Mouse (Mus musculus): ENCODE measurements at regions not wholly inside any gene's neighbourhood (a gene's known extent, or its start where the extent isn't known, plus 50 kb on each side); places are given as distances from the start of the nearest gene placed in this dataset.

DNA sequence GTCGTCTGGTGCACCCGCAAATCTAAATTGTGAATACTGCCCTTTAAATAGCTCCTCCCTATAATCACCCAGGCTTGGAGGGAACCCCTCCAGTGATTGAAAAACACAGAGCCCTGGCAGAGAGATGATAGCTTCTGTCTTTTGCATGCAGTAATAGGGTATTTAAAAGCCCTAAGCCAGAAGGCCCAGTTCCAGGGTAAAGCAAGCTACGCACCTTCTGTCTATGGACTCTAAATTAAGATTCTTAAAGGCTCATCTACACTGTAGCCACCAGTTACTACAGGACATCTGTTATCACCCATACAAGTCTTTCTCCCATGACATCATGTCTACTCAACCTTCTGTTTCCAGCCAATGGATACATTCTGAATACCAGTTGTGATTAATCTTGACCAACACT, 167.8 kb downstream of the Gm11361 start:
- ATAC-seq (replicated peaks; ENCODE audit: low FRiP score, poor library complexity, severe bottlenecking) = no peak

- ATAC-seq (replicated peaks; ENCODE audit: low FRiP score, poor library complexity, severe bottlenecking) = no peak
These were observed 167.2 kb downstream of the Gm11361 start for GRCm38 (mm10) chr13:28424446-28425059.

DNA sequence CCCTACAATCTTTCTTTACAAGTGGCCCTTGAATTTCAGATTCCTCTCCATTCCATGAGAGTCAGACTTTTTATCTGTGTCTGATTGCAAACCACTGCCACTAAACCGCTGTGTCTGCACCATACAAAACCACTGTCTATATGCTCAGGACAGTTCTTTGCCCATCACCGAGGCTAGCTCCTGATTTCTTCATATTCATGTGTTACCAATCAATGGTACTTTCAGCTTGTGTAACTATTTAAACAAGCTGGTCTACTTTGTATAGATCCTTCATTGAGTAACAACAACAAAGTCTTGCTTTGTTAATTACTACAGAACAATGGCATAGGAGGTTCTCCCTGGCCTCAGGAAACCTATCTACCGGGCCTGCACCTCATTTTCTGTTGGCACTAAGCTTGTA, 164.0 kb downstream of the Gm11361 start:
- no peak for ATAC-seq (replicated peaks; ENCODE audit: low FRiP score, poor library complexity, severe bottlenecking)

DNA sequence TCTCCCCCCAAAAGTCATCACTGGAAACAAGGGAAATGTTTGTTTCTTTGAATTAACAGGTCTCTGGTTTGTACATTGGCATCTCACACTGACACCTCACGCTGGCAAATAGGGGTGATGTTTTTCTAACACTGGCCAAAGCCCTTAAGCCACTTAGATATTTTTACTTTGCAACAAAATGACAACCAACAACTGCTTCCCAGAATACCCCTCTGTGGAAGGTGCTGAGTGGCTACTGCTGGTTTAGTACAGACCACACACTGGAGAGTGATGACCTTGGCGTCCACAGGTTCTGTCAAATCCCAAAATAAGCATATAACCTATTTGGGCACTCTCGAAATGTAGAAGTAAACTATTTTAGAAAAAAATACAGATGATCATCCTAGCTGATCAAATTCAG, 163.3 kb downstream of the Gm11361 start:
- ATAC-seq (replicated peaks; ENCODE audit: low FRiP score, poor library complexity, severe bottlenecking) = no peak

DNA sequence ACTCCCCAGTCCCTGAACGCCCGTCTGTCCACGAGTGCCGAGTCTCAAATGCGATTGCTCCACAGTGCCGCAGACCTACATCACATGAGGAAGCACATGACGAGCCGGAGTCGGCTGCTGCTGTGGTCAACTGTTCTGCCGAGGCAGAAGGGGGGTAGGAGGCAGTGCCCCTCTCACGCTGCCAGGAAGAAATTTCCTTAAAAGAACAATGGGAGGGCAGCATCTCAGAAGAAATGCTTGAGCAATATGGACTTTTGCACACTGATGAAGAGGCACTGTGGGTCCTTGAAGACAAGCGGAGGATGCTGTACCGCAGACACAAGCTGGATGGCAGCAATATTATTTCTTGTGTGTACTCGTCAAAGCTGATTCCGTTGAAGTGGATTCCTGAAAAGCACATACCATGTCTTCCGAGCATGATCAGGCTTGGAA, 162.6 kb downstream of the Gm11361 start:
- no peak for ATAC-seq (replicated peaks; ENCODE audit: low FRiP score, poor library complexity, severe bottlenecking)

GRCm38 (mm10) chr13:28418936-28419681, 161.8 kb downstream of the Gm11361 start:
- no peak for ATAC-seq (replicated peaks; ENCODE audit: low FRiP score, poor library complexity, severe bottlenecking)

GRCm38 (mm10) chr13:28417929-28418881, 160.9 kb downstream of the Gm11361 start:
- no peak for ATAC-seq (replicated peaks; ENCODE audit: low FRiP score, poor library complexity, severe bottlenecking)

GRCm38 (mm10) chr13:28417431-28417928, 160.2 kb downstream of the Gm11361 start:
- ATAC-seq (replicated peaks; ENCODE audit: low FRiP score, poor library complexity, severe bottlenecking) = no peak

DNA sequence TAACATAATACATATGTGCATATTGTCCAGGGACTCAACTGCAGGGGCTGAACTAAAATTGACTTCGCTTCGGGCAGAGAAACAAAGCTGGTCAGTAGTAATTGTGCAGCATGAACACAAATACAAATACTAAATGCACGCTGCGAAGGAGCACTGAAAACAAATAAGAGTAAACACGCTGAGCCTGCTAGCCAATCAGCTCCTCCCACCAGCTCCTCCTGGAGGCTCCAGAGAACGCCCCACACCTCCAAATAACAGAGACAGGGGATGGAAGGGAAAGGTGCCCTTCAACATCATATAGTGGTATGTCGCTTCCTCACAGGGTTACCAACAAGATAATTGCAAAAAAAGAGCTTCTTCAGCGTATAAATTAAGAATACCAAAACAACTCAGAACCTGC, 159.6 kb downstream of the Gm11361 start:
- ATAC-seq (replicated peaks; ENCODE audit: low FRiP score, poor library complexity, severe bottlenecking) = no peak

- ATAC-seq (replicated peaks; ENCODE audit: low FRiP score, poor library complexity, severe bottlenecking) = no peak
These were observed 158.9 kb downstream of the Gm11361 start for GRCm38 (mm10) chr13:28416231-28416630.

DNA sequence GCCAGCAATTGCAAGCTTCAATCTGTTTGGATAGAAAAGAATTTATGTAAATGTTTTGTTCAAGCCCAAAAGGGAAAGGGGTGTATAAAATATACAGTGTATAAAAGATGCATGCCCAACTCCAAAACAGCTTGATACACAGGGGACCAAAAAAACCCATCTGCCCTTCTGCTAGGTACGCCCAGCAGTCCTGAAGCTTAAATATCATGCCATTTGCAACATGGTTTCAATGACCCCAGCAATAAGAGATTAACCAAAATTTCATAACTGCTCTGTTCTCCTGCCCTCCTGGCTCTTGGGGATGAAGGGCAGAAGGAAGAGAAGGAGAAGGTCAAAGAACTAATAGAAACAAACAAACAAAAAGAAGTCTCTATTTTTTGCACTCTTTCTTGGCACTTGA, 158.4 kb downstream of the Gm11361 start:
- no peak for ATAC-seq (replicated peaks; ENCODE audit: low FRiP score, poor library complexity, severe bottlenecking)

DNA sequence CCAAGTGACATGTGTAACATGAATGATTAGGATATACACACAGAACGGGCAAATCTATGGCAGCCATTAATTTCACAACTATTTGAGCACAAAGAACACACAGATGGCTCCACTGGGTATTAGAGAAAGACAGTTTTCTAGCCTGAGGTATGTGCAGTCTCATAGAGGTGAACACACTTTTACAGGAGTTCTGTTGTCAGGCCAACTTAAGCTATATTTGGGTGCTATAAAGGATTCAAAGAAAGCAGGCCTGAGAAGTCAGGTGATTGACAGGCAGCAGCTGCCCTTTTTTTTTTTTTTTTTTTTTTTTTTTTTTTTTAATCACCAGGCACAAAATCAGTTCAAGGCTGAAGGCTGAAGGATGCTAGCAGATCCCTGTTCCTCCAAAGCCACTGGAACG, 153.0 kb downstream of the Gm11361 start:
- no peak for ATAC-seq (replicated peaks; ENCODE audit: low FRiP score, poor library complexity, severe bottlenecking)

GRCm38 (mm10) chr13:28409609-28409902, 152.2 kb downstream of the Gm11361 start:
- ATAC-seq (replicated peaks; ENCODE audit: low FRiP score, poor library complexity, severe bottlenecking) = no peak

DNA sequence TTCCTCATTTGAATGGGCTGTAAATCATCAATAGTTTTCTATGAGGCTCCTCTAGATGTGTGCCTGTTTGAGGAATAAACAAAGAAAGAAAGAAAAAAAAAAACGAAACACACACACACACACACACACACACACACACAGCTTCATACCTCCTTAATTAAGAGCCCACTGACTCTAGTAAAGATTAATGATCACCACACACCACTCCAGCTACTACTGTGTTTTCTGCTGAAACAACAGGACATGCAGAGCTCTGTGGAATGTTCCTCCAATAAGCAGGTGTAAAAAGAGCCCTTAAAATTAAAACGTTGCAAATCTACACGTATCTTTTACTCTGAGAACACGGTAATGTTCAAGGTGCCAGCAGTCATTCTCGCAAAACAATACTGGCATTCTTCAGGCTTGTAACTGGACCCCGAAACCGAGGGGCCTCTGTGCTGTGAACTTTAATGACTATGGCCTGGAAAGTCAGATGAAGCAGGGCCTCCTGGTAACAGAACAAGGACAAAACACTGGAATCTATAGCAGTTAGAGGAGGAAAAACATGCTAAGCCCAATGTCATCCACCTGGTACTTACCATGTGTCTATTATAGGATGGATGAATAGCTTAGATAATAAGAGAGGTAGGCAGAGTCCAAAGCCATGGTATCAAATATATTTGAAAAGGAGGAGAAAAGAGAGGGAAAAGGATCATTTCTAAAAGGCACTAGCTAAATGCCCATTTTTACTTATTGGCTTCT, 151.7 kb downstream of the Gm11361 start:
- no peak for ATAC-seq (replicated peaks; ENCODE audit: low FRiP score, poor library complexity, severe bottlenecking)

GRCm38 (mm10) chr13:28400459-28400858, 143.1 kb downstream of the Gm11361 start:
- ATAC-seq (replicated peaks; ENCODE audit: low FRiP score, poor library complexity, severe bottlenecking) = no peak
